Mouse (Mus musculus): ENCODE measurements around the gene Sh2d1b1.

Gene Sh2d1b1

DNA sequence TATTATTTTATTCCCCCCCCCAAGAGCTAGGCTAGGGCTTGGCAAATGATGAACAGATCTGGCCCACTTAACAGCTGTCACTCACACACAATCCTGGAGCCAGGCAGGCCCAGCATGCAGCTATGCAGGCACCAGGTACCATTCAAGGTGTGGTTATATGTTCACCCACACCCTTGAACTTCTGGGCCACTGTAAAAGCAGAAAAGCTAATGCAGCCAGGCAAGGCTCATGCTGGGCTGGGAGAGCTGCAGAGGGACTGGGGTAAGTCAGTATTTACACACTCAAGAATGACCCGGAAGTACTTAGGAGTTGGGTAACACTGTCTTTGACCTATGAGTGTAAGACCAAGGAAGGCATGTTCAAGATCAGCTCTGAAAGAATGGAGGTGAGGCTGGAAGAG is 47.2 kb downstream of the Sh2d1b1 start:
- DNase-seq (ENCODE audit: low spot score in 2 of 2): no peak

DNA sequence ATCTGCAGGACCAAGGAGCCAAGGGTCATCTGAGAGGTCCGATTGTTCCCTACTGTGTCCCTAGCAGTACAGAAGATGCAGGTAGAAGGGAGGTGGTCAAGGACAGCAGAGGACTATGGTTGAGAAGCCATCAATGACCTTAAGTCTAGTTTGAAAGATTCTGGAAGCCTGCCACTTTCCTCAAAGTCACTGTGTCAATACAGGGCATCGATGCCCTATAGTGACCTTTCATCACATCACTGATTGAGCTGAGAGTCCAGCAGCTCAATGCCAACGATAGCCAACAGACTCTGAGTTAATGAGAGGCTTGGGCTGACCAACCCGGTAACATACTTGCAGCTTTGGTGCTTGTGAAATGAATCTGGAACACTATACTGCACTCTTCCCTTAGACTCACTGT is 48.2 kb downstream of the Sh2d1b1 start:
- DNase-seq (ENCODE audit: low spot score in 2 of 2): no peak

DNA sequence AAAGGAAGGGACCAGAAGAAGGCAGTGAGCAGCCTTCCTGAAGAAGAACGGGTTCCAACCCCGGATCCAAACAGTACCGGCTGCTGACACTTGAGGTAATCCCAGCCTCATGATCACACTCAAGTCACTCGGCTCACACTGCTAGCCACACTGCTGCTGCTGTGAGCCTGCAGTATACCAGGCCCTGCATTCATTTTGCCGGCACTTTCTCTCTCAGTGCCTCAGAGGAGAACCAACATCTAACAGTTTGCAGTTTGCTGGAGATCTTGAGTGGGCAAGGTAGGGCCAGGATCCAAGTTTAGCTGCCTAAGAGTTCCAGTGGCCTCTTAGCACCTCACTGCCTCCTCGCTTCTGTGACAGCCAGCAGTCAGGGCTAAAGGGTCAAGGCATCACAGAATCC is 54.8 kb downstream of the Sh2d1b1 start:
- no peak for DNase-seq (ENCODE audit: low spot score in 2 of 2)

DNA sequence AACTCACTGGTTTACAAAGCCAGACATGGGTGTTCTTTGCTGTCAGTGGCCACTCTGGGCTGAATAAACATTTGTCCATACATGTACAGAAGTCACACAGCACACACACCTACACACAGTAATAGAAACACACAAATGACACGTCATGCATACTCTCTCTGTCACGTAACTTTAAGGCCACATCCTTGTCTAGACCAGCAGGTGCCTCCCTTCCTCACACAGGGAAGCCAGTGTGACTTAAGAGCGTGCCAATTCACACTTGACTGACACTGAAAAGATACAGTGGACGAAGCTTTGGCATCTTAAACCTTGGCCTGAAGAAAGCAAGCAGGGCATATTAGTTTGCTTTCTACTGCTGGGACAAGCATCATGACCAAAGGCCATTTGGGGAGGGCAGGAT is 55.7 kb downstream of the Sh2d1b1 start:
- no peak for DNase-seq (ENCODE audit: low spot score in 2 of 2)
